Mouse (Mus musculus) urinary bladder, postnatal 14 days (tissue): ENCODE measurements around the gene Rcl1.

Source experiments
- DNase-seq: peaks from one replicate; pipeline ENCODE4 v3.0.0; 2021; ENCODE audit warnings: low spot score

The Rcl1 gene

GRCm38 (mm10) chr19:29100874-29101542, at the start of gene Rcl1:
Rcl1 (plus strand) TSS chr19:29101375.
- peak; percentile 94 for DNase-seq

GRCm38 (mm10) chr19:29052786-29053185, 48.4 kb upstream of the Rcl1 start:
- no peak for DNase-seq

GRCm38 (mm10) chr19:29054594-29054993, 46.6 kb upstream of the Rcl1 start:
- DNase-seq: no peak

GRCm38 (mm10) chr19:29055469-29055868, 45.7 kb upstream of the Rcl1 start:
- no peak for DNase-seq

DNA sequence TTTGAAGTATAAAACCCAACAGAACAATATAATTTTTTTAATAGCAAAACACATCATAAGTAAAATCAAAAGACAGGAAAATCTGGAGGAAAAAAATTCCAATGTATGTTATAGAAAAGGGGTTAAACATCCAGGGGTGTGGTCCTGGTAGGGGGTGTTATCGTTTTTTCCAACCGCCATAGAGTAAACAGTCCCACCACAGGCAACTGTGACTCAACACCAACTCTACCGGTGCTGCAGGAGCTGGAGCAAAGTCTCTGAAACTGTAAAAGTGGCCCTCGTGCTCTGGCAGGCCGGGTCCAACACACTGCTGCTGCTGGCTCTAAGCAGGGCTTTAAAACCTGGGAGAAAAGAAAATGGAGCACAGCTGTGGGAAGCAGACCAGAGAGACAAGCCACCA, 42.4 kb upstream of the Rcl1 start:
- no peak for DNase-seq

- no peak for DNase-seq
Measured at GRCm38 (mm10) chr19:29059688-29060087, 41.5 kb upstream of the Rcl1 start.

DNA sequence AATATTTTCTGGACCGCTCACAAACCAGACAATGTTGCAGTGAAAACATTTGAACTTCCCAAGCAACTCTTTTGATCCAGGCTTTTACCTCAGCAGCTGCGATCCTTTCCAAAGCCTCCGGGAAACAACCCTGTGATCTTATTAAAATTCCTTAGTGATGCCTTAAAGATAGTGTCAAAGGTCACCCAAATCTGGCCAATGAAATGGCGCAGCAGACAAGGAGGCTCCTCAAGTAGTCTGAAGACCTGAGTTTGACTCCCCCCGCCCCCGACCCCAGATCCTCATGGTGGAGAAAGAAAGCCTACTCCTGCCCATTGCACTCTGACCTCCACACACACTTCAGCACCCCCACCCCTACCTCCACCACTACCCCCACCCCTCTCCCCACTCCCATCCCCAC, 40.9 kb upstream of the Rcl1 start:
- no peak for DNase-seq

- DNase-seq: no peak
Measured at GRCm38 (mm10) chr19:29063009-29063408, 38.2 kb upstream of the Rcl1 start.

DNA sequence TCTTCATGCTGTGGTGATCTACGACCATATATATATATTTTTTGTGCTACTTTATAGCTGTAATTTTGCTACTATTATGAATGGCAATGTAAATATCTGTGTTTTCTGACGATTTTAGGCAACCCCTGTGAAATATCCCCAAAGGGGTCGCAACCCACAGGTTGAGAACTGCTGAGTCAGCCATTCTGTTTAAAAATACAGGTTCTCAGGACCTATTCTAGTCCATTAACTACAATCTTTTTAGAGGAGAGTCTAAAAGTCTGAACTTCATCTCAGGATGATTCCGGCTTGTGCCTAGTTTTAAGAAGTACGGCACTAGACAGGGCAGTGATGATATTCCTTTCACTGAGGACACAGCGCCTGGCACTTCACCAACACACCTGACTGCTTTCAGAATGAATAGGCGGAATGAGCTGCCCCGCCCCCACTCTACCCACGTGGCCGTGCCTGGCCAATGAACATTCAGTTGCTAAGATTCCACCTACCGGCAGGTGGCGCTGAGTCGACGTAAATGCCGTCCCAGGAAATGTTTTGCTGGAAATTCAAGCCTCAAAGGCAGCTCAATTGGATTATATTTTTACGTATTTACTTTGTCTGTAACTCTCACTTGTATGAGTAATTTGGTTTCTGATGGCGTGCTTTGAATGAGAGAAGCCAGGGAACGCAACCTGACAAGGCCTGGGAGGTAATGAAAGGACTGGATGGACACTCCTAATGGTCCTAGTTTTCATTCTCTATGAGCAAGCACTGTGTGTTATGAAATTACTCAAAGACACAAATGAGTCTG, 37.4 kb upstream of the Rcl1 start:
- peak; percentile 95 for DNase-seq

DNA sequence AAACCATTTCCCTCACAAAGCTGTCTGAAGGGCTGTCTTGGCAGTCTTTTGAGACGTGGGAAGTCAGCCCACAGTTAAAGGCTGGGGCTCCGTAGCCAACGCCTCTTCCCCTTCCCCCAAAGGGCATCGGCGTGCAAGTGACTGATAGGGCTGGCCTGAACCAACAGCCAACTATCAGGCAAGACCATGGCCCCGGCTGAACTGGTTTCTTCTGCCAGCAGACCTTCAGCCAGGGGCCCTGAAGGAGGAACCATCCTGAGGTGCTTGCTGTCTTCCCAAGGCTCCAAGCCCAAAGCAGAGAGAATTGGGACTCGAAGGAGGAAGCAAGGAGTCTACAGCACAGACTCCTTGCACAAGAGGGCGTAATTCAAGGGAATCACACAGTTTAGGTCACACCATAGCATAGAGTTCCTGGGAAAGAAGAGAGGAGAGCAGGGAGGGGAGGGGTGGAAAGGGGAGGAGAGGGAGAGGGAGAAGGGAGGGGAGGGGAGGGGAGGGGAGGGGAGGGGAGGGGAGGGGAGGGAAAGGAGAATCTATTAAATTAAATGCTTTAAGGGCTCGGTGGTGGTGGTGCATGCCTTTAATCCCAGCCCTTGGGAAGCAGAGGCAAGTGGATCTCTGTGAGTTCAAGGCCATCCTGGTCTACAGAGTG, 36.6 kb upstream of the Rcl1 start:
- peak; percentile 38 for DNase-seq

DNA sequence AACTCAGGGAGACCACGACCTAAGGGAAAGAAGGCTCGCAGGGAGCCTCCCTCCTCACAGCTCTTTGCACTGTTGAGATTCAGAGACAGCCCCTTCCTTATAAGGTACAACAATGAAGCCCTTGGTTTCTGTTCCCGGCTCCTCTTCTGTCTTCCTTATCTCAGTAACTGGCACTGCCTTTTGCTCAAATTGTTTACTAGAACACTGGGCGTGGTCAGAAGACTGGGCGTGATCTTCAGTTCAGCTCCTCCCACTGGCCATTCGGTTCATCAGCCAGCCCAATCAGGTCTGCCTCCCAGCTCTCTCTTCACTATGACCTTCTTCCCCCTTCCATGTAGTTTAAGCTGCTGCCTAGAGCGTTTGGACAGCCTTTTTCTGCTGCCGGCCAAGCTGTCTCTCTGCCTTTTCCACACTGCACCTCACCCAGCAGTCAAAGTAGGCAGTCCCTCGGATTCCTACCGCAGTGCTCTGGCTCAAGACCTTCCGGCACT, 34.1 kb upstream of the Rcl1 start:
- DNase-seq: peak; percentile 76

DNA sequence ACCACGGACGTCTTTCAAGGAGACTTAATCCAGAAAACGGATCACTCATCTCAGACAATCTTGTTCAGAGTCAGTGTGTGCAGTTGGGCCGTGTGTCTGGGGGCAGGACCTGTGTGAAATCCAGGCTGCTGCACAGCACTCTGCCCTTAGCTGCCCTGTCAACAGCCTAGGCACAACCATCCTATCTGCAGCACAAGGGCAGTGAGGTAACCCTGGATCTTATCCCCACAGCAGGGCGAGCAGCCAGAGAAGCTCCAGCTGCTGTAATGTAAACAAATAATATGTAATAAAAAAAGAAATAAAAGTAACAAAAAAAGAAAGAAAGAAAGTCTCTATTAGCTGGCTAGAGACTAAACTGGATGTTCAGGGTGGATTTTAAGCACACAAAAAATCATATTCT, 32.0 kb upstream of the Rcl1 start:
- no peak for DNase-seq

GRCm38 (mm10) chr19:29074802-29075201, 26.4 kb upstream of the Rcl1 start:
- no peak for DNase-seq

DNA sequence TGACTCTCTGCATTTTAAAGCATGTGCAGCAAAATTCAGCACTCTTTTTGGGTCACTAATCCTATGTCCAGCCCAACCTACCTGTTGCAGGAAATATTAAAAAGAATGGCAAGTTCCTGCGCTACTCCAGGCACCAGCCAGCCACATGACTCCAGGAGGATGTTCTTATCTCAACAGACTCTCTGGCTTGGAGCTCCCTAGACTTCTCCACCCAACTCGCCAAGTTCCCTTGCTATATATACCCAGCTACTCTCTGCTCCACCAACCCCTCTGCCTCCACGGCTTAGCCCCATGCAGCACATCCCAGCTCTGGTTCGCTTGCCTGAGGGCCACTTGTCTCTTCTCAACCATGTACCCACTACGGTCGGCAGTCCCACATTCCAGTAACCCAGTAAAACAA, 12.5 kb upstream of the Rcl1 start:
- DNase-seq: no peak

DNA sequence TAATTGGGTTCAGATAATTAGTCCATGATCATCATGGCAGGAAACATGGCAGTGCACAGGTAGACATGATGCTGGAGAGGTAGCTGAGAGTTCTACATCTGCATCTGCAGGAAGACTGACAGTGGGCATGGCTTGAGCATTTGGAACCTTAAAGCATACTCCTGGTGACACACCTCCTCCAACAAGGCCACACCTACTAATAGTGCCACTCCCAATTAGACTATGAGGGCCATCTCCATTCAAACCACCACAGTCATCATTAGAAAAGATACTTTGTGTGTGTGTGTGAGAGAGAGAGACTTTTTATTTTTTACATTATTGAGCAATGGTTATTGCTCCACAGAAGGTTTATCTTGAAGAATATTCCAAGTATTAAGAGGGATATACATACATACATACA, 9.0 kb upstream of the Rcl1 start:
- no peak for DNase-seq

- DNase-seq: no peak
Measured at GRCm38 (mm10) chr19:29099106-29099505, 2.1 kb upstream of the Rcl1 start.

GRCm38 (mm10) chr19:29099596-29099995, 1.6 kb upstream of the Rcl1 start:
- no peak for DNase-seq

DNA sequence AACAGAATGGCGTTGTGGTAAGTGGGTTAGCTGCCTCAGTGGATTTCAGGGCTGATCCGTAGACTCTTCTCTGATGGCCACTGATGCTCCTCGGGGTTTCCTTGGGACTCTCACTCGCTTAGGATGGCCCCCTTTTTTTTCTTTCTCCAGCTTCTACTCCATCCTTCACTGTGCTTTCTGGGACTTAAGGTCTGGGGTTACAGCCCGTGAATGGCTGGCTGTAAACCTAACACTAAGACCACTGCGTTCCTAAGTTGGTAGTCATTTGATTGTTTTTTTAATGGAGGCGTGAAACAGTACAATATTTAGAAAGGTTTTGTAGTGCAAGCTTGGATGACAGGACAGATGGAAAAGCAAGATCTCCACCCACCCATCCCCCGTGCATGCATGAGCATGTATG, 914 bp upstream of the Rcl1 start:
- DNase-seq: no peak

DNA sequence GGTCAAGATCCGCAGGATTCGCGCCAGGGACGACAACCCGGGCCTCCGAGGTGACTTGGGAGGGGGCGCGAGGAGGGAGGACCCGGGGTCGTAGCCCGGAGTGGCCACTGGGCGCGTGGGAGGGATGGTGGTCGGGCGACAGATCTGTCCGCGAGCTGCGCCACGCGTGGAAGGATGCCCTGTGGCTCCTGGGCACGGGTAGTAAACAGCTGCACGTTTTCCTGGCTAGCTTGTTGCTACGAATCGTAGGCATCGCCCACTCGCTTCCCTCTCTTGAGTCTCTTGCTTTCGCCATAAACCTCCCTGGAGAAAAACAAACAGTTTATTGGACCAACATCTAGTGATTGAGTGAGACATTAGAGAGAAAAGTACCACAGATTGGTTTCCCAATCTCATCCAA, 416 bp downstream of the Rcl1 start:
- DNase-seq: no peak

DNA sequence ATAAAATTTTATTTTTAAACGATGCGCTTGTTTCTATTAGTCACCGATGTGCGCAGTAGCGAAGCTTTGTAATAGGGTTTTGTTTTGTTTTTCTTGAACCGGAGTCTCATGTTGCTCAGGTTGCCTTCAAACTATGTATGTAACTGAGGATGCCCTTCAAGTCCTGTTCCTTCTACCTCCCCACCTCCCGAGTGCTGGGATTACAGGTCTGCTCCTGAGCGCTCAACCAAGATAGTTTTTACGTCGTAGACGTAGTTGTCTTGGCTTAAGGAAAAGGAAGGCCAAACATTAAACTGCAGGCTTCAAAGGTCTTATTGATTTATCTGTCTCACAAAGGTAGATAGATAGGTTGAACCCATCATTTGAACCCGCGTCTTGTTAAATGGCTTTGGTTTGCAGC, 923 bp downstream of the Rcl1 start:
- no peak for DNase-seq

- DNase-seq: no peak
Measured at GRCm38 (mm10) chr19:29105816-29106215, 4.6 kb downstream of the Rcl1 start.

GRCm38 (mm10) chr19:29106261-29106660, 5.1 kb downstream of the Rcl1 start:
- DNase-seq: no peak

DNA sequence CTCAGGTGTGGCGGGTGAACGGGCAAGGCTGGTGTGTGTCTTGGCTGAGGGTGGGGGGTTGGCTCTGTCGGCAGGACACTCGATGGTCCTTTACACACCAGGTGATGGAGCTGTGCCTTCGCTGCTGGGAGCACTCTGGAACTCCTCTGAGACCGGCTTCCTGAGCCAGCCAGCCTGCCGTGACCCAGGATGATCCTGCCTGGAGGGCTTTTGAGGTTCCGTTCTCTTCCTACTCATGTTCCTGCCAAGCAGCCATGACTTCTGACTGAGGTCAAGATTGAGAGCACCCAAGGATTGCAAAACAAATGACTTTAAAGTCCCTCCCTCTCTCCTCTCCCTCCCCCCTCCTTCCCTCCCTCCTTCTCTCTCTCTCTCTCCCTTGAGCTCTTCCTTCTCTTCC, 11.5 kb downstream of the Rcl1 start:
- DNase-seq: peak; percentile 31
